Mouse (Mus musculus) bone marrow, adult 2 months (tissue): ENCODE measurements at regions not wholly inside any gene's neighbourhood (a gene's known extent, or its start where the extent isn't known, plus 50 kb on each side); places are given as distances from the start of the nearest gene placed in this dataset.

Experiments
- CTCF ChIP-seq: fragments of 200-500 bp; IDR thresholded peaks from 2 replicates; pipeline ENCODE4 v1.5.1; 2011; ENCODE audit warnings: low read length, control low read depth; ENCODE audit not compliant: control insufficient read depth, insufficient read depth
- POLR2A ChIP-seq: fragments of 200-500 bp; IDR thresholded peaks from 2 replicates; pipeline ENCODE4 v1.6.1; 2011; ENCODE audit warnings: low read depth, mild to moderate bottlenecking, control low read depth, low read length, borderline replicate concordance; ENCODE audit not compliant: control insufficient read depth

GRCm38 (mm10) chr11:111971001-111971400 lies 811.0 kb upstream of the Sox9 start:
- TF ChIP-seq POLR2A (no peak), CTCF (no peak)
